Mouse (Mus musculus): ENCODE data around the gene Vgll4. TPM values are rescaled to one million over a fixed set of nuclear protein-coding genes. Genes with fewer than 3 reads are reported as not detected.
A peak's percentile ranks its signal among the peaks of the same experiment; 100 is the strongest.

Gene Vgll4
- polyA plus RNA-seq, 1 experiment from 2014 or later, result 129 TPM

- Histone ChIP-seq H3K27ac (peak overlapping the region; percentile 54), H3K4me1 (peaks cover 29% of the 10 kb centered on the region), H3K9me3 (replicated peaks) (no peaks in the 10 kb centered on the region), H3K4me3 (no peak overlapping the region), H3K36me3 (peaks cover 10% of the 10 kb centered on the region), H3K27me3 (ENCODE audit: low read depth, poor library complexity, severe bottlenecking) (no peaks in the 10 kb centered on the region)
- DNase-seq (ENCODE audit: low spot score), result no peak
- WGBS, result 59% methylated on average over 5 of the region's 5 CpGs
Measured at GRCm38 (mm10) chr6:114996910-114997309, 27.1 kb upstream of the Vgll4 start.

- H3K4me3 ChIP-seq, result no peak overlapping the region
- H3K4me1 ChIP-seq, result peaks cover 39% of the 10 kb centered on the region
- DNase-seq (ENCODE audit: low spot score), result no peak
- H3K36me3 ChIP-seq, result no peaks in the 10 kb centered on the region
- no peak overlapping the region for H3K27ac ChIP-seq
- 94% methylated on average over 5 of the region's 5 CpGs for WGBS
- H3K27me3 ChIP-seq (ENCODE audit: low read depth, poor library complexity, severe bottlenecking), result no peaks in the 10 kb centered on the region
- H3K9me3 ChIP-seq (replicated peaks), result no peaks in the 10 kb centered on the region
Measured at GRCm38 (mm10) chr6:114994079-114994478, 24.3 kb upstream of the Vgll4 start.

DNA sequence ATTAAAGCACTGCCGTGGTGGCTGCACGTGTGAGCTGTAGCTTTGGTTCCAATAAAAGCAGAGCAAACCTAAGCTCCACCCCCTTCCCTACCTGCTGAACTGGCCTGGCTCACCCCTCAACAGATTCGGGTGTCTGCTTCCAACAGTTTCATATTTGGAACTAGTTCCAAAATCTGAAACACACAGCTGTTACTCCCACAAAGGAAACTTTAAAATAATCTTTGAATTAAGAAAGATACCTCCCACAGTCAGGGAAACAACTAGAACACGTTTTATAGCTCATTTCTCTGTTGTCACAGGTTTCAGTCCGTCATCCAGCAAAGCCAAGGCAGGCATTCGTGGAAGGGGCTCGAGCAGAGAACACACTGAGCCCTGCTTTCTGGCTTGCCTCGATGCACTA is 23.9 kb upstream of the Vgll4 start:
- 80% methylated on average over 8 of the region's 8 CpGs for WGBS
- Histone ChIP-seq H3K36me3 (no peaks in the 10 kb centered on the region), H3K27me3 (ENCODE audit: low read depth, poor library complexity, severe bottlenecking) (no peaks in the 10 kb centered on the region), H3K9me3 (replicated peaks) (no peaks in the 10 kb centered on the region), H3K4me1 (peaks cover 41% of the 10 kb centered on the region), H3K27ac (no peak overlapping the region), H3K4me3 (no peak overlapping the region)
- no peak for DNase-seq (ENCODE audit: low spot score)

DNA sequence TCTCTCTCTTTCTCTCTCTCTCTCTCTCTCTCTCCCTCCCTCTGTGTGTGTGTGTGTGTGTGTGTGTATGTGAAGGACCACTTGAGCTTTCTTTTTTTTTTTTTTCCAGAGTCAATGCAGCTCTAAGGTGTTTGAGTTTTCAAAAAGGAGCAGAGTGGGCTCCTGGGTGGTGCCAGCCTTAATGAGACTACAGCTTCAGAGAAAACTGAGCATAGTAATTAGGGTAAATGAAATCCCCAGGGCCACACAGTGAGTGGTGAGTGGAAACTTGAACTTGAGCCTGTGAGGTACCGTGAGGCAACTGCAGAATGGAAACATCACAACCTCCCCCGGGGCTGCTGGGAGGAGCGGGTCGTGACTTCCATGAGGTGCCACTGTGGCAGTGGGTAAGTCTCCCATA is 22.1 kb upstream of the Vgll4 start:
- Histone ChIP-seq H3K27me3 (ENCODE audit: low read depth, poor library complexity, severe bottlenecking) (no peaks in the 10 kb centered on the region), H3K4me3 (no peak overlapping the region), H3K27ac (no peak overlapping the region), H3K4me1 (peaks cover 30% of the 10 kb centered on the region), H3K36me3 (no peaks in the 10 kb centered on the region), H3K9me3 (replicated peaks) (no peaks in the 10 kb centered on the region)
- 85% methylated on average over 4 of the region's 4 CpGs for WGBS
- DNase-seq (ENCODE audit: low spot score), result no peak

- no peak for DNase-seq (ENCODE audit: low spot score)
- H3K36me3 ChIP-seq, result no peaks in the 10 kb centered on the region
- H3K4me3 ChIP-seq, result no peak overlapping the region
- H3K27ac ChIP-seq, result 0 out of 2 replicates have a peak overlapping the region, but pooled peaks have one; percentile 2
- H3K27me3 ChIP-seq (ENCODE audit: low read depth, poor library complexity, severe bottlenecking), result no peaks in the 10 kb centered on the region
- WGBS, result 84% methylated on average over 3 of the region's 3 CpGs
- H3K4me1 ChIP-seq, result peaks cover 17% of the 10 kb centered on the region
- no peaks in the 10 kb centered on the region for H3K9me3 ChIP-seq (replicated peaks)
Measured at GRCm38 (mm10) chr6:114988619-114988980, 18.8 kb upstream of the Vgll4 start.

DNA sequence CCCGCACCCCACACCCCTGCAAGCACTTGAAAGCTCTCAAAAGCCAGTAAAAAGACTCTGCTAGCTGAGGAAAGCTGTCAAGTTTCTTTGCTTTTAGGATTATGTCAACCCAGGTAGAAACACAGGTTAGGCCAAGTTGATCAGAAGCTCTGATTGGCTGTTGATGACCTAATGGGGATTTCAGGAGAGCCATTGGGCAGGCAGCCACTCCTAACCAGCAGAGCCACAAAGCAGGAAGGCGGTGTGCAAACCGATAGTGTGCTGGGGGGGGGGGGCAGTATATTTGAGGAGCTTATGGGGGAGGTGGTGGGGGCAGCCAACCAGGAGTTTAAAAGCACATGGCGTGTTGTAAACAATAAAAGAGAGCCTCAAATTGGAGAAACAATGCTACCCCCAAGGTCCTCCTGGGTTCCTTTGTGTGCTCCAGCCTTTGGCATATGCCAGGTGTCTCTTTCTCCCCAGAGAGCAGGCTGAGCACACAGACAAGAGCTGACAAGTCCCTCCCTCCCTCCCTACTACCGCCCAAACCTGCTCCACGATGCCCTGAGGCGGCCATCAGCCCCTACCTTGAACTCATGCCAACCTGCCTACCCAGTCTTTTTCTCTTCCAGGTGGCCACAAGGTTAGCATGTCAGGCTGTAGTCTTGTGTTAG is 18.3 kb upstream of the Vgll4 start:
- H3K9me3 ChIP-seq (replicated peaks), result no peaks in the 10 kb centered on the region
- 0 out of 2 replicates have a peak overlapping the region, but pooled peaks have one; percentile 44 for H3K27ac ChIP-seq
- no peak for DNase-seq (ENCODE audit: low spot score)
- H3K4me1 ChIP-seq, result peaks cover 17% of the 10 kb centered on the region
- no peaks in the 10 kb centered on the region for H3K36me3 ChIP-seq
- 85% methylated on average over 7 of the region's 7 CpGs for WGBS
- H3K27me3 ChIP-seq (ENCODE audit: low read depth, poor library complexity, severe bottlenecking), result no peaks in the 10 kb centered on the region
- H3K4me3 ChIP-seq, result no peak overlapping the region

- H3K27ac ChIP-seq, result no peak overlapping the region
- H3K36me3 ChIP-seq, result no peaks in the 10 kb centered on the region
- no peak for DNase-seq (ENCODE audit: low spot score)
- H3K4me3 ChIP-seq, result no peak overlapping the region
- H3K9me3 ChIP-seq (replicated peaks), result no peaks in the 10 kb centered on the region
- no peaks in the 10 kb centered on the region for H3K4me1 ChIP-seq
- 85% methylated on average over 7 of the region's 7 CpGs for WGBS
- H3K27me3 ChIP-seq (ENCODE audit: low read depth, poor library complexity, severe bottlenecking), result no peaks in the 10 kb centered on the region
Measured at GRCm38 (mm10) chr6:114982671-114983070, 12.9 kb upstream of the Vgll4 start.

DNA sequence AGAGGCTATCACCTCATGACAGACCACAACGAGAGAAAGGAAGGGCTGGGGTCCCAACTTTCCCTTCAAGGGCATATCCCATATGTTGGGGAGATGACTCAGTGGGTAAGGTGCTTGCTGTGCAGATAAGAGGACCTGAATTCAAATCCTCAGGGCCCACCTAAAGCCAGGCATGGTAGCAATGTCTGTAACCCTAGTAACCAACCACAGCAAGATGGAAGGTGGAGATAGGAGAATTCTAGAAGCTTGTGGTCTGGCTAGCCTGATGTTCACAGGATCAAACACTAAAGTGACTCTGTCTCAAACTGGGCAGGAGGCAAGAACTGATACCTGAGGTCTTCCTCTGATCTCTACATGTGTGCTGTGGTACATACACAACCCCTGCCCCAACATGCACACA is 9.9 kb upstream of the Vgll4 start:
- WGBS, result 89% methylated on average over 1 of the region's 1 CpGs
- H3K9me3 ChIP-seq (replicated peaks), result no peaks in the 10 kb centered on the region
- H3K27ac ChIP-seq, result no peak overlapping the region
- H3K4me1 ChIP-seq, result no peaks in the 10 kb centered on the region
- DNase-seq (ENCODE audit: low spot score), result no peak
- no peak overlapping the region for H3K4me3 ChIP-seq
- no peaks in the 10 kb centered on the region for H3K36me3 ChIP-seq
- no peaks in the 10 kb centered on the region for H3K27me3 ChIP-seq (ENCODE audit: low read depth, poor library complexity, severe bottlenecking)

GRCm38 (mm10) chr6:114976915-114977419 is 7.2 kb upstream of the Vgll4 start:
- H3K27me3 ChIP-seq (ENCODE audit: low read depth, poor library complexity, severe bottlenecking), result 0 out of 2 replicates have a peak, but pooled peaks cover 5% of the 10 kb centered on the region
- H3K4me3 ChIP-seq, result no peak overlapping the region
- H3K4me1 ChIP-seq, result peaks cover 11% of the 10 kb centered on the region
- no peak overlapping the region for H3K27ac ChIP-seq
- H3K36me3 ChIP-seq, result no peaks in the 10 kb centered on the region
- H3K9me3 ChIP-seq (replicated peaks), result no peaks in the 10 kb centered on the region
- DNase-seq (ENCODE audit: low spot score), result no peak
- 92% methylated on average over 7 of the region's 7 CpGs for WGBS

DNA sequence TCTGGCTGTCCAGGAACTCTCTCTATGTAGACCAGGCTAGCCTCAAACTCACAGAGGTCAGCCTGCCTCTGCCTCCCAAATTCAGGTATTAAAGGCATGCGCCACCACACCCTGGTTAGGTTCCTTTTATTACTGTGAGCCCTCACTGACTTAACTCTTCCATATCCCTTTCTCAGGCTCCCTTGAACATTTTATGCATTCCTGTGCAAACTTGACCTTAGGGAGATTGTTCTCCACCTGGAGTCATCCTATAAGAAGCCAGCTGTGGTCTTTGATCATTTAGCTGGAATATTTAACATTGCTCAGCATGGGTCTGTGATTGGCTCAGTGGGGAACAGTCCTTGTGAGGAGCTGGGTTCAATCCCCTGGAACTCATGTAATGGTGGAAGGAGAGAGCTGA is 4.5 kb upstream of the Vgll4 start:
- Histone ChIP-seq H3K36me3 (no peaks in the 10 kb centered on the region), H3K27ac (no peak overlapping the region), H3K9me3 (replicated peaks) (no peaks in the 10 kb centered on the region), H3K27me3 (ENCODE audit: low read depth, poor library complexity, severe bottlenecking) (peaks cover 9% of the 10 kb centered on the region), H3K4me3 (no peak overlapping the region), H3K4me1 (peaks cover 31% of the 10 kb centered on the region)
- no peak for DNase-seq (ENCODE audit: low spot score)
- WGBS, result 100% methylated on average over 1 of the region's 1 CpGs

GRCm38 (mm10) chr6:114972988-114973387 is 3.2 kb upstream of the Vgll4 start:
- Histone ChIP-seq H3K27me3 (ENCODE audit: low read depth, poor library complexity, severe bottlenecking) (peaks cover 19% of the 10 kb centered on the region), H3K36me3 (no peaks in the 10 kb centered on the region), H3K9me3 (replicated peaks) (no peaks in the 10 kb centered on the region), H3K27ac (no peak overlapping the region), H3K4me3 (no peak overlapping the region), H3K4me1 (peaks cover 43% of the 10 kb centered on the region)
- no peak for DNase-seq (ENCODE audit: low spot score)
- 77% methylated on average over 1 of the region's 1 CpGs for WGBS

GRCm38 (mm10) chr6:114970895-114971294 is 1.1 kb upstream of the Vgll4 start:
- Histone ChIP-seq H3K36me3 (no peaks in the 10 kb centered on the region), H3K4me1 (peaks cover 50% of the 10 kb centered on the region), H3K27ac (no peak overlapping the region; the same call in 1 of the 2 replicates), H3K4me3 (no peak overlapping the region), H3K27me3 (ENCODE audit: low read depth, poor library complexity, severe bottlenecking) (peaks cover 32% of the 10 kb centered on the region), H3K9me3 (replicated peaks) (no peaks in the 10 kb centered on the region)
- 67% methylated on average over 5 of the region's 5 CpGs for WGBS
- DNase-seq (ENCODE audit: low spot score), result no peak

DNA sequence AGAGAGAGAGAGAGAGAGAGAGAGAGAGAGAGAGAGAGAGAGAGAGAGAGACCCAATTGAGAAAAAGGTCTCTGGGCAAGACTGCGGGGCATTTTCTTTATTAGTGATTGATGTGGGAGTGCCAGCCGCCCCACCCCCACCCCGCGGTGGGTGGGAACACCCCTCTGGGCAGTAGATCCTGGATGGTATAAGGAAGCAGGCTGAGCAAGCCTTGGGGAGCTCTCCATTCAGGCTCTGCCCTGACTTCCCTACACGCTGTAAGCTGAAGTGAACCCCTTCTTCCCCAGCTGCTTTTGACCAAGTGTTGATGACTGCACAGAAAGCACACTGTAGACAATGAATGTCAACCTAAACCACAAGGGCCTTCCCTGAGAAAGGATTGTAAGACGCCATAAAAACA is 592 bp upstream of the Vgll4 start:
- Histone ChIP-seq H3K27me3 (ENCODE audit: low read depth, poor library complexity, severe bottlenecking) (peaks cover 32% of the 10 kb centered on the region), H3K4me1 (peaks cover 50% of the 10 kb centered on the region), H3K36me3 (no peaks in the 10 kb centered on the region), H3K27ac (peak overlapping the region; percentile 84), H3K9me3 (replicated peaks) (no peaks in the 10 kb centered on the region), H3K4me3 (peak overlapping the region; percentile 75)
- DNase-seq (ENCODE audit: low spot score), result peak; percentile 47
- 16% methylated on average over 6 of the region's 6 CpGs for WGBS

Measured in limb, embryonic 10.5 days (tissue).